ENCODE assay signal across 25 mouse cellular contexts in the genomic region with DNA sequence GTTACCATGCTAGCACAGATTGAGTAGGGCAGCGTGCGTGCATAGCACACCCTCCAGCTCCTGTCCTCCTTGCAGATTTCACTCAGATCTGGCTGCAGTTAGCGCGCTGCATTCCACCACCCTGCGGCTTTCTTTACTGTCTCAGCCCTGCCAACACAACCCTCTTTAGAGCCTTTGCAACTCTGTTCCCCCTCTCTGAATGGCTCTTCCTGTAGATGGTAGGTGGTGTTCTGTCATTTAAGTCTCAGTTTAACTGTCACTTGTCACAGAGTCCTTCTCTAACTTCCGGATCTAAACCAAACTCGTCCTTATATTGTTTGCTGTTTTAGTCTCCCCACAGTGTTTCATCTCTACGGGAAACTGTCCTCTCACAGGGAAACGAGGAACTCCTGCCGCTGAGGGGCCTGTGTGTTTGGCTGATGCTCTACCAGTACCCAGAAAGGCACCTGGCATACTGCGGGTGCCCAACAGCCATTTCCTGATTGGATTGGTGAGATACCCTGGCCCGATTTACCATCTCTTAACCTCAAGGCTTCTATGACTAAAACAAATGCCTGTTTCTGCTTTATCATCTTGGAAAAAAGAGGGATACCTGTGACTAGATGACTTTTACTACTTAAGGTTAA.
DNase-seq lines count a peak whose midpoint lies in the region; ATAC-seq lines count a peak whose summit lies in the region.
"Had no signal": no experiment of that assay in that cellular context is flagged by ENCODE, and none has a peak within 500 bp of the region (broad histone marks: within the 10 kb centered on the region; RNA-seq: fewer than 3 reads in every experiment).

No protein-coding gene starts in this region.

- peak overlapping the region; percentile 9; the same call in 1 of the 2 replicates for H3K4me2 ChIP-seq in heart, embryonic 14.5 days (ENCODE audit: low read length)
- H3K4me2 ChIP-seq in heart, embryonic 12.5 days: no peak overlapping the region
- H3K4me2 ChIP-seq: midbrain, embryonic 13.5 days; neural tube, embryonic 13.5 days; stomach, embryonic 15.5 days had no signal

- H3K9ac ChIP-seq in heart, embryonic 14.5 days (ENCODE audit: low read length): no peak overlapping the region
- no peak overlapping the region for H3K9ac ChIP-seq in heart, embryonic 12.5 days
- H3K9ac ChIP-seq: midbrain, embryonic 13.5 days; neural tube, embryonic 13.5 days; stomach, embryonic 15.5 days had no signal

- no peaks in the 10 kb centered on the region for H3K27me3 ChIP-seq in heart, embryonic 14.5 days (ENCODE audit: control insufficient read depth, insufficient read depth, low read length)
- H3K27me3 ChIP-seq in heart, embryonic 12.5 days (replicated peaks): no peaks in the 10 kb centered on the region
- H3K27me3 ChIP-seq: midbrain, embryonic 13.5 days; neural tube, embryonic 13.5 days; stomach, embryonic 15.5 days had no signal

- no peak overlapping the region for H3K27ac ChIP-seq in heart, embryonic 14.5 days (replicated peaks in 1 of 2; ENCODE audit: control insufficient read depth in 1 of 2, insufficient read depth in 1 of 2, low read depth in 2 of 2, low read length in 2 of 2)
- no peak overlapping the region for H3K27ac ChIP-seq in heart, embryonic 12.5 days (ENCODE audit: poor library complexity, severe bottlenecking)
- H3K27ac ChIP-seq: gastrocnemius, adult 2 months; midbrain, embryonic 13.5 days; neural tube, embryonic 13.5 days; stomach, embryonic 15.5 days had no signal

- H3K4me3 ChIP-seq in heart, embryonic 14.5 days (ENCODE audit: control insufficient read depth in 1 of 2, insufficient read depth in 1 of 2, low read depth in 1 of 2, low read length in 2 of 2): no peak overlapping the region
- no peak overlapping the region for H3K4me3 ChIP-seq in heart, embryonic 12.5 days
- H3K4me3 ChIP-seq: erythroblast, embryonic 14.5 days; gastrocnemius, adult 2 months; midbrain, embryonic 13.5 days; neural tube, embryonic 13.5 days; stomach, embryonic 15.5 days had no signal

- ATAC-seq in heart, embryonic 14.5 days (ENCODE audit: insufficient number of reproducible peaks, insufficient read depth, low FRiP score, low read depth): no peak
- ATAC-seq in heart, embryonic 12.5 days (ENCODE audit: insufficient number of reproducible peaks, low FRiP score): no peak
- peak; percentile 70 for ATAC-seq in activated CD4-positive, CD25-positive, alpha-beta regulatory T cell, adult 4 months
- ATAC-seq in erythroblast, adult 5-6 weeks (replicated peaks; ENCODE audit: low FRiP score, poor library complexity, severe bottlenecking): no peak
- ATAC-seq: forebrain, embryonic 14.5 days; hindbrain, embryonic 16.5 days; midbrain, embryonic 13.5 days had no signal

- no peaks in the 10 kb centered on the region for H3K9me3 ChIP-seq in heart, embryonic 14.5 days (ENCODE audit: control insufficient read depth, low read length)
- no peaks in the 10 kb centered on the region; the same call in 1 of the 2 replicates for H3K9me3 ChIP-seq in heart, embryonic 12.5 days (replicated peaks)
- H3K9me3 ChIP-seq: midbrain, embryonic 13.5 days; neural tube, embryonic 13.5 days; stomach, embryonic 15.5 days had no signal

- 66% methylated on average over 12 of the region's 12 CpGs for WGBS in heart, embryonic 14.5 days
- WGBS in heart, embryonic 12.5 days: 71% methylated on average over 12 of the region's 12 CpGs

- peak; percentile 48 for DNase-seq in induced T-regulatory cell, adult 2 months (ENCODE audit: low read depth)
- peak; percentile 32 for DNase-seq in thymus, postnatal 25 days
- no peak for DNase-seq in urinary bladder, postnatal 36 days (ENCODE audit: low spot score in 2 of 2)
- DNase-seq: adrenal gland, postnatal 36 days; cerebellum, adult 2 months; gastrocnemius, adult 2 months; heart, adult 18-20 months; heart, postnatal 36 days; kidney, adult 11 months; kidney, postnatal 10 days; left cerebral cortex, postnatal 4 days; liver; lung, postnatal 10 days; spleen, adult 18-20 months had no signal

- no peaks in the 10 kb centered on the region for H3K36me3 ChIP-seq in heart, embryonic 14.5 days (ENCODE audit: control insufficient read depth, insufficient read depth, low read length)
- peaks cover under 1% of the 10 kb centered on the region; the same call in 1 of the 2 replicates for H3K36me3 ChIP-seq in heart, embryonic 12.5 days
- H3K36me3 ChIP-seq: G1E; midbrain, embryonic 13.5 days; neural tube, embryonic 13.5 days; stomach, embryonic 15.5 days had no signal

- H3K4me1 ChIP-seq in heart, embryonic 14.5 days (ENCODE audit: control insufficient read depth in 2 of 2, insufficient read depth in 2 of 2, low read length in 2 of 2): peaks cover 2 to 16% of the 10 kb centered on the region in 2 experiments; a peak in 3 of 4 replicates
- 0 out of 2 replicates have a peak, but pooled peaks cover 4% of the 10 kb centered on the region for H3K4me1 ChIP-seq in heart, embryonic 12.5 days (replicated peaks)
- H3K4me1 ChIP-seq: midbrain, embryonic 13.5 days; neural tube, embryonic 13.5 days; stomach, embryonic 15.5 days had no signal

Comparison
In these comparisons a context has a peak if more than half of its experiments do, and no peak if none do; other contexts are left out.
1. DNase-seq: peak in induced T-regulatory cell, adult 2 months (single experiment) and thymus, postnatal 25 days (single experiment); none in urinary bladder, postnatal 36 days (0 of 2).